Mouse (Mus musculus) heart, embryonic 12.5 days (tissue): ENCODE data around the gene Gm26620. TPM values are rescaled to one million over a fixed set of nuclear protein-coding genes. Genes with fewer than 3 reads are reported as not detected.

Experiments
- ATAC-seq: fragments of 200-750 bp; cut with Nextera tagmentation; 2 replicates; pipeline ENCODE4 v1.8.0; 2017; ENCODE audit warnings: moderate TSS enrichment, moderate library complexity; ENCODE audit not compliant: insufficient number of reproducible peaks, low FRiP score
- H3K27ac ChIP-seq: fragments of 300-500 bp; sonication (generic); 2 replicates; pipeline ENCODE4 v1.5.1; 2016; ENCODE audit warnings: mild to moderate bottlenecking, moderate library complexity; ENCODE audit not compliant: poor library complexity, severe bottlenecking
- H3K27me3 ChIP-seq: fragments of 300-500 bp; sonication (generic); replicated peaks from 2 replicates; pipeline ENCODE4 v1.6.1; 2016; ENCODE audit warnings: mild to moderate bottlenecking, moderate library complexity
- H3K36me3 ChIP-seq: fragments of 300-500 bp; sonication (generic); 2 replicates; pipeline ENCODE4 v1.6.1; 2016; ENCODE audit warnings: mild to moderate bottlenecking, moderate library complexity
- H3K4me1 ChIP-seq: fragments of 300-500 bp; sonication (generic); replicated peaks from 2 replicates; pipeline ENCODE4 v1.6.1; 2016; ENCODE audit warnings: mild to moderate bottlenecking
- H3K4me2 ChIP-seq: fragments of 300-500 bp; sonication (generic); 2 replicates; pipeline ENCODE4 v1.6.1; 2016; ENCODE audit warnings: mild to moderate bottlenecking, moderate library complexity
- H3K4me3 ChIP-seq: fragments of 300-500 bp; sonication (generic); 2 replicates; pipeline ENCODE4 v1.5.1; 2016; ENCODE audit warnings: mild to moderate bottlenecking
- H3K9ac ChIP-seq: fragments of 300-500 bp; sonication (generic); 2 replicates; pipeline ENCODE4 v1.6.1; 2016; ENCODE audit warnings: mild to moderate bottlenecking, moderate library complexity
- H3K9me3 ChIP-seq: fragments of 300-500 bp; sonication (generic); replicated peaks from 2 replicates; pipeline ENCODE4 v1.6.1; 2016; ENCODE audit warnings: mild to moderate bottlenecking, moderate library complexity
- WGBS: fragments of 180-500 bp; shearing (Covaris S2); methylation state at CpG from one replicate; pipeline ENCODE4 v1.1.7; 2016; 5-methylcytosine and 5-hydroxymethylcytosine counted together
- polyA plus RNA-seq: library from polyadenylated mRNA; unstranded; fragments of >200 nt; fragmentation: Nextera tagmentation; extraction: Ambion mirVana; gene quantifications from 2 replicates; pipeline ENCODE4 v1.2.1, GENCODE M21; 2016

The Gm26620 gene
- polyA plus RNA-seq, 1 experiment from 2014 or later, result 0.43 TPM

GRCm38 (mm10) chr1:170898413-170899075, 13.7 kb downstream of the Gm26620 start:
- 58% methylated on average over 16 of the region's 16 CpGs for WGBS
- ATAC-seq, result no peak
- no peak overlapping the region for H3K27ac ChIP-seq
- H3K36me3 ChIP-seq, result no peaks in the 10 kb centered on the region
- H3K9ac ChIP-seq, result no peak overlapping the region
- no peak overlapping the region for H3K4me3 ChIP-seq
- no peak overlapping the region for H3K4me2 ChIP-seq
- no peaks in the 10 kb centered on the region for H3K9me3 ChIP-seq
- H3K27me3 ChIP-seq, result peaks cover 32% of the 10 kb centered on the region
- H3K4me1 ChIP-seq, result no peaks in the 10 kb centered on the region

- Histone ChIP-seq H3K4me1 (no peaks in the 10 kb centered on the region), H3K27ac (no peak overlapping the region), H3K27me3 (peaks cover 49% of the 10 kb centered on the region), H3K9ac (no peak overlapping the region), H3K4me2 (peak overlapping the region; percentile 50), H3K36me3 (no peaks in the 10 kb centered on the region), H3K4me3 (no peak overlapping the region), H3K9me3 (no peaks in the 10 kb centered on the region)
- ATAC-seq, result no peak
- WGBS, result 29% methylated on average over 10 of the region's 10 CpGs
Observed at GRCm38 (mm10) chr1:170900799-170901467, 16.1 kb downstream of the Gm26620 start.

- H3K9ac ChIP-seq, result no peak overlapping the region
- no peaks in the 10 kb centered on the region for H3K9me3 ChIP-seq
- no peaks in the 10 kb centered on the region for H3K36me3 ChIP-seq
- ATAC-seq, result 0 out of 2 replicates have a peak, but pooled peaks have one; percentile 51
- H3K4me3 ChIP-seq, result no peak overlapping the region
- peaks cover 56% of the 10 kb centered on the region for H3K27me3 ChIP-seq
- H3K4me1 ChIP-seq, result no peaks in the 10 kb centered on the region
- no peak overlapping the region for H3K27ac ChIP-seq
- H3K4me2 ChIP-seq, result peak overlapping the region; percentile 50
- WGBS, result 30% methylated on average over 10 of the region's 10 CpGs
Observed at GRCm38 (mm10) chr1:170901536-170902238, 16.8 kb downstream of the Gm26620 start.

- no peak for ATAC-seq
Observed at GRCm38 (mm10) chr1:170903485-170903884, 18.6 kb downstream of the Gm26620 start.

GRCm38 (mm10) chr1:170907111-170907455, 22.2 kb downstream of the Gm26620 start:
- no peaks in the 10 kb centered on the region for H3K36me3 ChIP-seq
- H3K4me3 ChIP-seq, result peak overlapping the region; percentile 56
- H3K4me2 ChIP-seq, result peak overlapping the region; percentile 92
- H3K9ac ChIP-seq, result peak overlapping the region; percentile 58; the same call in 1 of the 2 replicates
- H3K4me1 ChIP-seq, result peaks cover 16% of the 10 kb centered on the region
- H3K27ac ChIP-seq, result no peak overlapping the region
- ATAC-seq, result no peak; the same call in 1 of the 2 replicates
- H3K27me3 ChIP-seq, result peaks cover 84% of the 10 kb centered on the region
- no peaks in the 10 kb centered on the region for H3K9me3 ChIP-seq
- WGBS, result 30% methylated on average over 11 of the region's 11 CpGs

More at GRCm38 (mm10) chr1:170903485-170903884, 18.6 kb downstream of the Gm26620 start:
- 58% methylated on average over 5 of the region's 5 CpGs for WGBS
- Histone ChIP-seq H3K4me2 (no peak overlapping the region), H3K36me3 (no peaks in the 10 kb centered on the region), H3K9me3 (no peaks in the 10 kb centered on the region), H3K4me1 (peaks cover 14% of the 10 kb centered on the region), H3K4me3 (no peak overlapping the region), H3K9ac (no peak overlapping the region), H3K27ac (no peak overlapping the region), H3K27me3 (peaks cover 65% of the 10 kb centered on the region)

GRCm38 (mm10) chr1:170907456-170908191, 22.8 kb downstream of the Gm26620 start:
- WGBS, result under 1% methylated on average over 71 of the region's 71 CpGs
- peak overlapping the region; percentile 92 for H3K4me2 ChIP-seq
- H3K27ac ChIP-seq, result no peak overlapping the region
- peak overlapping the region; percentile 58 for H3K9ac ChIP-seq
- H3K4me3 ChIP-seq, result peak overlapping the region; percentile 56
- H3K4me1 ChIP-seq, result peaks cover 16% of the 10 kb centered on the region
- peak; percentile 63 for ATAC-seq
- H3K27me3 ChIP-seq, result peaks cover 83% of the 10 kb centered on the region
- H3K9me3 ChIP-seq, result no peaks in the 10 kb centered on the region
- H3K36me3 ChIP-seq, result no peaks in the 10 kb centered on the region

GRCm38 (mm10) chr1:170908341-170908740, 23.5 kb downstream of the Gm26620 start:
- ATAC-seq, result 0 out of 2 replicates have a peak, but pooled peaks have one; percentile 40
- peak overlapping the region; percentile 56 for H3K4me3 ChIP-seq
- no peaks in the 10 kb centered on the region for H3K9me3 ChIP-seq
- peaks cover 16% of the 10 kb centered on the region for H3K4me1 ChIP-seq
- H3K36me3 ChIP-seq, result no peaks in the 10 kb centered on the region
- peaks cover 83% of the 10 kb centered on the region for H3K27me3 ChIP-seq
- H3K27ac ChIP-seq, result no peak overlapping the region
- peak overlapping the region; percentile 92 for H3K4me2 ChIP-seq
- peak overlapping the region; percentile 58; the same call in 1 of the 2 replicates for H3K9ac ChIP-seq
- WGBS, result 4% methylated on average over 21 of the region's 21 CpGs

- WGBS, result 76% methylated on average over 11 of the region's 11 CpGs
- Histone ChIP-seq H3K9me3 (0 out of 2 replicates have a peak, but pooled peaks cover 4% of the 10 kb centered on the region), H3K27me3 (peaks cover 64% of the 10 kb centered on the region), H3K4me2 (no peak overlapping the region), H3K4me3 (no peak overlapping the region), H3K9ac (no peak overlapping the region), H3K36me3 (no peaks in the 10 kb centered on the region), H3K4me1 (peaks cover 27% of the 10 kb centered on the region), H3K27ac (no peak overlapping the region)
- no peak for ATAC-seq
Observed at GRCm38 (mm10) chr1:170911907-170912660, 27.2 kb downstream of the Gm26620 start.

- no peak for ATAC-seq
- 64% methylated on average over 5 of the region's 5 CpGs for WGBS
- Histone ChIP-seq H3K4me3 (no peak within 1 kb of the TSS), H3K36me3 (no peaks in the 10 kb centered on the region), H3K4me1 (peaks cover 17% of the 10 kb centered on the region), H3K4me2 (no peak within 1 kb of the TSS), H3K9me3 (0 out of 2 replicates have a peak, but pooled peaks cover 4% of the 10 kb centered on the region), H3K9ac (no peak within 1 kb of the TSS), H3K27me3 (peaks cover 56% of the 10 kb centered on the region), H3K27ac (no peak within 1 kb of the TSS)
Observed at GRCm38 (mm10) chr1:170912891-170913615, 28.2 kb downstream of the Gm26620 start, which contains the start of gene Fcrlb. Gene Fcrlb (minus strand): TSS chr1:170912941.
